Mouse (Mus musculus) stomach, embryonic 16.5 days (tissue): ENCODE measurements around the gene Ccdc40. TPM values are rescaled to one million over a fixed set of nuclear protein-coding genes. Genes with fewer than 3 reads are reported as not detected.
"Not testable (repeated sequence)": the region's sequence is repeated elsewhere in the genome, so short reads cannot be mapped to it uniquely, and the experiment has no call there.

Experiments used
- ATAC-seq: fragments of 200-750 bp; cut with Nextera tagmentation; 2 replicates; pipeline ENCODE4 v1.8.0; 2017; ENCODE audit warnings: moderate number of reproducible peaks, moderate TSS enrichment; ENCODE audit not compliant: insufficient read depth, low FRiP score
- H3K27ac ChIP-seq: fragments of 300-500 bp; sonication (generic); 2 replicates; pipeline ENCODE4 v1.5.1; 2014; ENCODE audit warnings: low read length
- H3K27me3 ChIP-seq: fragments of 300-500 bp; sonication (generic); 2 replicates; pipeline ENCODE4 v1.6.1; 2014; ENCODE audit warnings: low read length, control low read depth, mixed read lengths; ENCODE audit not compliant: control insufficient read depth, insufficient read depth
- H3K36me3 ChIP-seq: fragments of 300-500 bp; sonication (generic); 2 replicates; pipeline ENCODE4 v1.6.1; 2014; ENCODE audit warnings: low read length; ENCODE audit not compliant: control insufficient read depth, insufficient read depth
- H3K4me1 ChIP-seq: fragments of 300-500 bp; sonication (generic); 2 replicates; pipeline ENCODE4 v1.6.1; 2014; ENCODE audit warnings: low read length, control low read depth, mixed read lengths; ENCODE audit not compliant: control insufficient read depth, insufficient read depth
- H3K4me2 ChIP-seq: fragments of 300-500 bp; sonication (generic); 2 replicates; pipeline ENCODE4 v1.6.1; 2014; ENCODE audit warnings: low read depth, low read length, mixed read lengths
- H3K4me3 ChIP-seq: fragments of 300-500 bp; sonication (generic); replicated peaks from 2 replicates; pipeline ENCODE4 v1.5.1; 2014; ENCODE audit warnings: mild to moderate bottlenecking, low read length
- H3K9ac ChIP-seq: fragments of 300-500 bp; sonication (generic); 2 replicates; pipeline ENCODE4 v1.6.1; 2014; ENCODE audit warnings: low read length
- H3K9me3 ChIP-seq: fragments of 300-500 bp; sonication (generic); replicated peaks from 2 replicates; pipeline ENCODE4 v1.6.1; 2016; ENCODE audit warnings: low read length, control low read depth; ENCODE audit not compliant: control insufficient read depth
- WGBS: fragments of 180-500 bp; shearing (Covaris S2); extraction: QIAGEN DNeasy Blood & Tissue Kit; methylation state at CpG from one replicate; pipeline ENCODE4 v1.1.7; 2014; 5-methylcytosine and 5-hydroxymethylcytosine counted together
- polyA plus RNA-seq: library from polyadenylated mRNA; unstranded; fragments of >200 nt; fragmentation: Nextera tagmentation; extraction: Ambion mirVana; gene quantifications from 2 replicates; pipeline ENCODE4 v1.2.1, GENCODE M21; 2015

Gene Ccdc40
- polyA plus RNA-seq, 1 experiment from 2014 or later, result 2.4 TPM

DNA sequence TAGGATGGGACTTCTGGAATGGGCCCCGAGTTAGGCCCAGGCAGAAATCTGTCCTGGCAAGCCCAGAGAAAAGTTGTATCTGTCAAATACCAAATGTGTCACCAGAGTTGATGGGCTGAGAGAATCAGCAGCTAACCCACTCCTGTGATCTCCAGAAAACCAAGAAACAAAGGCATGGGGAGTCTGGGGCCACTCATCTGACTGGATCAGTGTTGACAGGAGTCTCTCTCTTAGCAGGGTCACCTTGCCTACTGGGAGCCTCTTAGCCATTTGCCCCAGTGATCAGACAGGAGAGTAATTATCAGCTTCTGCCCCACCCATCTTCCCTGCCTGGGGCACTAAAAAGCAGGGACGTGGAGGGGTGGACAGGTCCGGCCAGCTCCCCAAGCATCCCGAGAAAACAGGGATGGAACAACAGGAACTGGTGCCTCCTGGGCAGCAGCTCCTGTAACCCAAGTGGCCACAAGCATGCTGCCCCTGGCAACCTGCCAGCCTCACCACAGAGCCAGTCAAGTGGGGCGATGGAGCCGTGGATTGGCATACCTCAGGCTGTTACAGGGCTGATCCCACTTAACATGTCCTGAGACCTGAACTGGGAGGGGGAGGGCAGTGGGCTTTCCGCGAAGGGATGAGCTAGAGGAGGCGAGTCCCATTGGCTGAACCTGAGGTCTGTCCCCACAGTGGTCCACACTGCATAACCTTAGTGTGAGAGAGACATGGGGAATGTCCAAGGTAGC is 57.6 kb downstream of the Ccdc40 start:
- no peaks in the 10 kb centered on the region for H3K27me3 ChIP-seq
- no peak for ATAC-seq
- WGBS, result 61% methylated on average over 9 of the region's 9 CpGs
- H3K36me3 ChIP-seq, result peaks cover 36% of the 10 kb centered on the region
- no peak overlapping the region for H3K27ac ChIP-seq
- no peaks in the 10 kb centered on the region for H3K9me3 ChIP-seq
- H3K9ac ChIP-seq, result no peak overlapping the region
- no peak overlapping the region for H3K4me2 ChIP-seq
- no peak overlapping the region for H3K4me3 ChIP-seq
- no peaks in the 10 kb centered on the region for H3K4me1 ChIP-seq

DNA sequence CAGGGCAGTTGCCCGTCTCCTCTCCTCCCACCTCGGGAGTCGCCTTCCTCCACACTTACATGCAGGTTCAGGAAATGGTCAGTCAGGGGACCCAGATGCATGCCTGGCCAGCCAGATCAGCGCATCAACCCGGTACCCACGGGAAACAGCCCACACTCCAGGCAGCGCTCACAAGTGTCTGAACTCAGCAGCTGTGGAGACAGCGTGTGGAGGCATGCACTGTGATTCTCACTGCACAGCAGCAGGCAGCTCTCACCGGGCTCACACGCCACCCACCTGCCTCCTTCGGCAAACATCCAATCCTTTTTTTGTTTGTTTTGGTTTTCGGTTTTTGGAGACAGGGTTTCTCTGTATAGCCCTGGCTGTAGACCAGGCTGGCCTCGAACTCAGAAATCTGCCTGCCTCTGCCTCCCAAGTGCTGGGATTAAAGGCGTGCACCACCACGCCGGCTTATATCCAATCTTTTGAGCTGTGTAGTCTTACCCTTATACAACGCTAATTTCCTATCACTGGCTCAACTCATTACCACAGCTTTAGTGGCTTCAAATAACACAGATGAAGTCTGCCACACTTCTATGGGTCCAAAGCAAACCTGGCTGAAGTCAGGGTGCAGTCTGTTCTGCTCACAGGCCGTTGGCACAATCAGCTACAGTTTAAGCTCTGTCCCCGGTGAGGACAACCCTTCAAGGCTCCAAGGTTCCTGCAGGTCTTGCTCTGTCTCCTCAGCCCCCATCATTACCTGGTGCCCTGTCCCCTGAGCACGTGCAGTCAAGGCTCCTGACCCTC is 59.0 kb downstream of the Ccdc40 start:
- H3K4me3 ChIP-seq, result no peak overlapping the region
- no peak overlapping the region for H3K27ac ChIP-seq
- ATAC-seq, result no peak
- H3K9ac ChIP-seq, result no peak overlapping the region
- WGBS, result 86% methylated on average over 20 of the region's 20 CpGs
- peaks cover 45% of the 10 kb centered on the region for H3K36me3 ChIP-seq
- no peaks in the 10 kb centered on the region for H3K9me3 ChIP-seq
- no peaks in the 10 kb centered on the region for H3K4me1 ChIP-seq
- no peak overlapping the region for H3K4me2 ChIP-seq
- no peaks in the 10 kb centered on the region for H3K27me3 ChIP-seq

DNA sequence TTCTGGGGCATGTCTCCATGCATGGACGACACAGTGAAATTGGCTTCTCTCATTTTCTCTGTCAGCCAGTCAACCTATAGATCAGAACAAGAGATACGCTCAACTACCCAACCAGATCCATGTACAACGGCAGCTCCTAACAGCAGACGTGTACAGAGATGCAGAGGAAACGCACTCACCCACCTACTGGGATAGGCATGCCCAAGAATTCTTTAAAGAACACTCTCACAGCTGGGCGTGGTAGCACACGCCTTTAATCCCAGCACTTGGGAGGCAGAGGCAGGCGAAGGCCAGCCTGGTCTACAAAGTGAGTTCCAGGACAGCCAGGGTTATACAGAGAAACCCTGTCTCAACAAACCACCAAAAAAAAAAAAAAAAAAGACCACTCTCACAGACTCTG is 64.5 kb downstream of the Ccdc40 start:
- not testable (repeated sequence) for H3K27me3 ChIP-seq, H3K27ac ChIP-seq, H3K4me3 ChIP-seq, H3K4me2 ChIP-seq, ATAC-seq, H3K9me3 ChIP-seq, H3K9ac ChIP-seq, H3K4me1 ChIP-seq
- 93% methylated on average over 8 of the region's 8 CpGs for WGBS
- peaks cover 69% of the 10 kb centered on the region for H3K36me3 ChIP-seq

DNA sequence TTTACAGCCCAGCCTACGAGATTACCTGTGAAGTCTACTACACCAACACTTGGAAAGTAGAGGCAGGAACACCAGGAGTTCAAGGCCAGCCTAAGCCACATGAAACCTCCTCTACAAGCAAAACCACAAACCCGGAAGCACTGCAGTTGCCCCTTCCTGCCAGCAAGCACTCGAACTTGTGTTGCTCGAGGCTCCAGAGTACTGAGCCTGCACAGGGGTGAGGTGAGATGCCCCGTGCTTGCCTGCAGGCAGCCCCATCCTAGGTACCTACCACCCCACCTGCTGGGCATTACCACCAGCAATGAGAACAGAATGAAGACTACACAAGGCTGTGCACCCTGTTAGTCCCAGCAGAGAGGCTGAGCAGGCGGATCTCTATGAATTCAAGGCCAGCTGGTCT is 69.6 kb downstream of the Ccdc40 start:
- ATAC-seq, result no peak
- Histone ChIP-seq H3K9me3 (no peaks in the 10 kb centered on the region), H3K27ac (no peak overlapping the region), H3K4me2 (peak overlapping the region; percentile 92; the same call in 1 of the 2 replicates), H3K4me1 (peaks cover 14% of the 10 kb centered on the region), H3K36me3 (peaks cover 32% of the 10 kb centered on the region), H3K27me3 (no peaks in the 10 kb centered on the region), H3K9ac (no peak overlapping the region), H3K4me3 (no peak overlapping the region)
- WGBS, result 80% methylated on average over 6 of the region's 6 CpGs

DNA sequence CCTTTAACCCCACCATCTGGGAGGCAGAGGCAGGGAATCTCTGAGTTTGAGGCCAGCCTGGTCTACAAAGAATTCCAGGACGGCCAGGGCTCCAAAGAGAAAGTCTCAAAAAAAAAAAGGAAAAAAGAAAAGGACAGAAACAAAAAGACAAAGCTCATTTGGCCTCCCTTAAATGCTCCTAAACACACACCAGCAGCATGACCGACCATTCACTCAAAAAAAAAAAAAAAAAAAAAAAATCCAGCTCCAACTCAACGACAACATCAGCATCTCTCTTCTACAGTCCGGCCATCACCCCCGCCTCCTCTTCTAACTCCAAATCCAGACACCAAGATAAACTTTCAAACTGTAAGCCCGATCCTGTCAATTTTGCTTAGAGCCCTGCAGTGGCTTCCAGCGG is 70.5 kb downstream of the Ccdc40 start:
- Histone ChIP-seq H3K36me3 (peaks cover 23% of the 10 kb centered on the region), H3K4me1 (peaks cover 14% of the 10 kb centered on the region), H3K27ac (peak overlapping the region; percentile 78; the same call in 1 of the 2 replicates), H3K4me3 (peak overlapping the region; percentile 95), H3K27me3 (no peaks in the 10 kb centered on the region), H3K9ac (peak overlapping the region; percentile 94), H3K4me2 (peak overlapping the region; percentile 92), H3K9me3 (no peaks in the 10 kb centered on the region)
- no peak for ATAC-seq
- WGBS, result 13% methylated on average over 7 of the region's 7 CpGs

DNA sequence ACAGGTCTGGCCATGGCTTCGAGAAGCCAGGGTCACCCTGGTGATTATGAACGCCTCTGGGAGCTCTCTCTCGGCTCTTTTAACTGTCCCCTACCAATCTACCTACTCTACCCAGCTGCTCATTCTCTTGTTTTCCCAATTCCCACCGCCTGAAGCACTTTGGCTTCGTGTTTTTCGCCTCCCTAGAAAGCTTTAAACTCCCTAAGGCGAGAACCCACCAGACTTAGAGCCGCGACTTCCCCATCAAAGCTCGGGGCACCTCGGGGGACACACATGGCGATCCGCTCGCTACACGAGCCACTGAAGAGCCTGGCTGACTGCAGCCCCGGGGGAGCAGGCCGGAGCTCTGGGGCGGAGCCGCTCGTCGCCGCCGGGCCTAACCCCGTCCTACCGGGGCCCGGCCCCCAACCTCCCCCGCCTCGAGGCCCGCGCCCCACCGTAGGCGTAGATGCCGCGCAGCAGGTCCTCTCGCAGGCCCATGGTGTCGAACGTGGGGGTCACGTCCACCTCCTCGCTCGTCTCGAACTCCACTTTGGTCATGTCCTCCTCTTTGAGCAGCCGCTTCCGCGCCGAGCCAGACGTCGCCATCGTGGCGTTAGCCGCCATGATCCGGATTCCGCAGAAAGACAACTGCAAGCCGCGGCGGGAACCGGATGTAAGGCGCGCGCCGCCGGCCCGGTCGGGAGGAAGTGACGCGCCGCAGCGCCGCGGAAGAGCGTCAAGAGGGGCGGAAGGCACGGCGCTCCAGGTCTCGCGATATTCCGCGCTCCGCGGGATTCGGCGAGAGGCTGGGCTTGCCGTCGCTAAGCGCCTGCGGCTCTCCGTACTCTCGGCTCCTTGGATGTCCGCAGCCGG is 71.2 kb downstream of the Ccdc40 start, which contains the start of gene Eif4a3:
Gene Eif4a3, minus strand, starts transcription at position 699 of the 855 bp plus-strand sequence.
- peaks cover 17% of the 10 kb centered on the region for H3K36me3 ChIP-seq
- H3K27me3 ChIP-seq, result no peaks in the 10 kb centered on the region
- peak within 1 kb of the TSS; percentile 87 for H3K27ac ChIP-seq
- H3K4me3 ChIP-seq, result peak within 1 kb of the TSS; percentile 95
- peak within 1 kb of the TSS; percentile 94 for H3K9ac ChIP-seq
- no peaks in the 10 kb centered on the region for H3K9me3 ChIP-seq
- H3K4me2 ChIP-seq, result peak within 1 kb of the TSS; percentile 92
- ATAC-seq, result peak; percentile 97
- H3K4me1 ChIP-seq, result peaks cover 14% of the 10 kb centered on the region
- under 1% methylated on average over 89 of the region's 89 CpGs for WGBS

DNA sequence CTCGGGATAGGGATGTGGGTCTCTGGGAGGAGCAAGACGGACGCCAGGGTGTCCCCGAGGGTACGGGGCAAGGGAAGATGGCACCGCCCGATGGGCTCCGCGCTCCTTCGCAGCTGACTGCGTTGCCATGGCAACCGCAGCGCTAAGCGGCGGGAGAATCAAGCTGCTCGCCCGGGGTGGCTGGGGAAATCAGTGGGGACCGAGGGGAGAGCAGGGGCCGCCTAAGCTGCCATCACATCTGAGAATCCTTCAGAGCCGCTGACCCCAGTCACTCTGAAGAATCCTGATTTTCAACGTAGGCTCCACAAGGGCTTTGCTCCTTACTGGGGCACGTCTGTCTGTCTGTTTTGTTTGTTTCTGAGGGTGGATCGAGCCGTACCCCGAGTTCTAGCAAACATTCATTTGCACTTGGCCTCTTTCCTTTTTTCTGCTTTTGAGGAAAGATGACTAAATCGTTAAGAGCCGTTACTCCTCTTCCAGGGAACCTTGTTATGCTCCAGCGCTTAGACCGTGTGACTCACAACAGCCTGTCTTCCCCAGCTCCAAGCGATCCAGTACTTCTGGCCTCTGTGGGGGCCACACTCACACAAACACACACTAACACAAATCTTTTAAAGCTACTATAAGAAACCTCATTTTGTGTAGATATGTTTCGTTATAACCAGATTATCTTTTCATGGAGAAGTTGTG is 72.0 kb downstream of the Ccdc40 start:
- peak overlapping the region; percentile 87 for H3K27ac ChIP-seq
- H3K27me3 ChIP-seq, result no peaks in the 10 kb centered on the region
- H3K9me3 ChIP-seq, result no peaks in the 10 kb centered on the region
- peak overlapping the region; percentile 92 for H3K4me2 ChIP-seq
- peak overlapping the region; percentile 94 for H3K9ac ChIP-seq
- peaks cover 14% of the 10 kb centered on the region for H3K4me1 ChIP-seq
- peak overlapping the region; percentile 95 for H3K4me3 ChIP-seq
- ATAC-seq, result peak; percentile 9; the same call in 1 of the 2 replicates
- 1% methylated on average over 31 of the region's 31 CpGs for WGBS
- peaks cover 9% of the 10 kb centered on the region; the same call in 1 of the 2 replicates for H3K36me3 ChIP-seq

DNA sequence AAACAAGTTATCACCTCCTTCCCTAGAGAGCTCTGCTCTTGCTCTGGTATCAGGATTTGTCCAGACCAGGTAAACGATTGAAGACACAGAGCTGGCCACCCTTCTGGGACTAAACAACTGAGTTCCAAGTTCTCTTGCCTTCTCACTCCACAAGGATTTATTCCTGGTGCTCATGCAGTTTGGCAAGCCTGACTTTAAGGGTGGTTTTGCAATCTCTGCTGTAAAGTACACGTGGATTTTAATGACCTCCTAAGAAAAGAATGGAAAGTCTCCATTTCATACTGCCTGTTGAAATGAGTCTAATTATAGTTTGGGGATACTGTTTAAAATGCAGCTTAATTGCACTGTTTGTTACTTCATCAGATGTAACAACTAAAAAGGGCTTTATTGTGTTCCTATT is 72.6 kb downstream of the Ccdc40 start:
- WGBS, result 21% methylated on average over 2 of the region's 2 CpGs
- Histone ChIP-seq H3K9ac (0 out of 2 replicates have a peak overlapping the region, but pooled peaks have one; percentile 94), H3K27me3 (no peaks in the 10 kb centered on the region), H3K4me3 (no peak overlapping the region), H3K4me2 (peak overlapping the region; percentile 92), H3K27ac (no peak overlapping the region), H3K36me3 (peaks cover 5% of the 10 kb centered on the region; the same call in 1 of the 2 replicates), H3K9me3 (no peaks in the 10 kb centered on the region), H3K4me1 (peaks cover 14% of the 10 kb centered on the region)
- ATAC-seq, result no peak
